Mouse (Mus musculus) heart, embryonic 16.5 days (tissue): ENCODE measurements at regions not wholly inside any gene's neighbourhood (a gene's known extent, or its start where the extent isn't known, plus 50 kb on each side); places are given as distances from the start of the nearest gene placed in this dataset.

Experiments used
- ATAC-seq: fragments of 200-750 bp; cut with Nextera tagmentation; replicated peaks from 2 replicates; pipeline ENCODE4 v1.8.0; 2017; ENCODE audit warnings: moderate number of reproducible peaks; ENCODE audit not compliant: insufficient read depth, low FRiP score; ENCODE audit errors: extremely low read depth
- H3K27ac ChIP-seq: fragments of 300-500 bp; sonication (generic); 2 replicates; pipeline ENCODE4 v1.5.1; 2014; ENCODE audit warnings: mild to moderate bottlenecking, low read length, control low read depth, moderate library complexity
- H3K27me3 ChIP-seq: fragments of 300-500 bp; sonication (generic); 2 replicates; pipeline ENCODE4 v1.6.1; 2014; ENCODE audit warnings: low read length, mixed read lengths; ENCODE audit not compliant: control insufficient read depth, insufficient read depth
- H3K36me3 ChIP-seq: fragments of 300-500 bp; sonication (generic); 2 replicates; pipeline ENCODE4 v1.6.1; 2014; ENCODE audit not compliant: control insufficient read depth, insufficient read depth
- H3K4me1 ChIP-seq: fragments of 300-500 bp; sonication (generic); 2 replicates; pipeline ENCODE4 v1.6.1; 2014; ENCODE audit warnings: low read length, mixed read lengths; ENCODE audit not compliant: control insufficient read depth, insufficient read depth
- H3K4me2 ChIP-seq: fragments of 300-500 bp; sonication (generic); 2 replicates; pipeline ENCODE4 v1.6.1; 2014; ENCODE audit warnings: low read depth, mild to moderate bottlenecking, control low read depth, low read length
- H3K4me3 ChIP-seq: fragments of 300-500 bp; sonication (generic); 2 replicates; pipeline ENCODE4 v1.5.1; 2014; ENCODE audit warnings: mild to moderate bottlenecking, control low read depth, low read length
- H3K9ac ChIP-seq: fragments of 300-500 bp; sonication (generic); 2 replicates; pipeline ENCODE4 v1.6.1; 2014; ENCODE audit warnings: low read length, control low read depth
- H3K9me3 ChIP-seq: fragments of 300-500 bp; sonication (generic); replicated peaks from 2 replicates; pipeline ENCODE4 v1.6.1; 2016; ENCODE audit warnings: low read length; ENCODE audit not compliant: control insufficient read depth
- WGBS: fragments of 180-500 bp; shearing (Covaris S2); extraction: QIAGEN DNeasy Blood & Tissue Kit; methylation state at CpG from one replicate; pipeline ENCODE4 v1.1.7; 2014; 5-methylcytosine and 5-hydroxymethylcytosine counted together

DNA sequence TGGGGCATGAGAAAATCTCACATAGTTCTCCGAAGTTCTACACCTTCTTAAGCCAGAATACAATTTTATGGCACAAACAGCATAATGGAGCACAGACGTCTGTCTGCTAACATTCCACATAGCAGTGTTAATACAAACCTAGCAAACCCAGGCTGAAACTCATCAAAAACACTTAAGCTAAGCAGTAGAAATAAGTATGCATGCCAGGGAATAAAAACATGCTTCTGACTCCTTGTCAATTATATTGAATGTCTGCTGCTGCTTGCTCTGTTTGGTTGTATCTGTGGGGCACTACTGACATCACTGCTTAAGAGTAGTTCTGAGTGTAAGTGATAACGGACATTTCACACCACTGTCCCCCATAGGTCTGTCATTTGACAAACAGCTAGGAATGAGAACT is 693.4 kb upstream of the Adamts5 start:
- WGBS: 41% methylated on average over 3 of the region's 3 CpGs
- no peaks in the 10 kb centered on the region for H3K9me3 ChIP-seq
- H3K27me3 ChIP-seq: no peaks in the 10 kb centered on the region
- no peaks in the 10 kb centered on the region for H3K36me3 ChIP-seq
- peaks cover 6% of the 10 kb centered on the region; the same call in 1 of the 2 replicates for H3K4me1 ChIP-seq
- ATAC-seq: no peak
- H3K27ac ChIP-seq: no peak overlapping the region
- H3K4me2 ChIP-seq: no peak overlapping the region
- H3K4me3 ChIP-seq: no peak overlapping the region
- H3K9ac ChIP-seq: no peak overlapping the region

DNA sequence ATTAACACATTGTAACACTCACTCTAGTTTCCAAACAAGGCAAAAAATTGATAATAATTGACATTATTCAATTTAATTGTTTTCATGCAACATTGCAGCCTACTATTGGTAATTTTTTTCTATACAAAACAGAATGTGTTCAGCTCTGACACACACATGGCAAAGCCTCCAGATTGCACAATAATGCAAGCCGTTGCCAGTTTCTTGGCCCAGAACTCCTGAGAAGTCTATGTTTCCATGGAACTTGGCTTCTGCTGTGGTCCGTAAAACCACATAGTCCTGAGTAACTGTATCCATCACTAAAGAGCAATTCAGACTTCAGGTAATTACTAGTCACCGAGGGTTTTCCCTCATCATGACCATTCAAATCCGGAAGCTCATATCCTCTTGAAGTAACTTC is 684.4 kb upstream of the Adamts5 start:
- ATAC-seq: no peak
- WGBS: 86% methylated on average over 4 of the region's 4 CpGs
- H3K4me1 ChIP-seq: no peaks in the 10 kb centered on the region
- no peak overlapping the region for H3K4me2 ChIP-seq
- H3K27ac ChIP-seq: no peak overlapping the region
- H3K9me3 ChIP-seq: no peaks in the 10 kb centered on the region
- H3K9ac ChIP-seq: no peak overlapping the region
- H3K4me3 ChIP-seq: no peak overlapping the region
- no peaks in the 10 kb centered on the region for H3K36me3 ChIP-seq
- no peaks in the 10 kb centered on the region for H3K27me3 ChIP-seq

DNA sequence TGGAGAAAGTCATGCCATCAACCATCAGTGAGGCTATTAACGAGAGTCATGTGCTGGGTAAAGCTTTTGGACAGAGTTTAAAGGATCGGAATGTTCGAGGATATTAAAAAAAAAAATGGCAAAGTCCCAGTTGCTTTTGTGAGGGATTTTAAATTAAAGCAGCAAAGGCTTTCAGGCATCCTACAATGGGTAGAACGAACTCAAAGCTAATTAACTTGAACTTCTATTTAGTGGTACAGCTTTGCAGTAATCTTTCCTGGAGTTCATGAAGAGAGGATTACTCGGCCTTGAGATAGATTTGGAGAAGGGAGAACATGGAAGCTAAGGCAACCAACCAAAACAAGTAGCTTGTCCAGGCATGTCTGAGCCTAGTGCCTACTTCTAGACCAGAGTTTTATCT is 676.7 kb upstream of the Adamts5 start:
- Histone ChIP-seq H3K27me3 (no peaks in the 10 kb centered on the region), H3K4me3 (no peak overlapping the region), H3K4me1 (no peaks in the 10 kb centered on the region), H3K4me2 (no peak overlapping the region), H3K9me3 (no peaks in the 10 kb centered on the region), H3K27ac (no peak overlapping the region), H3K36me3 (no peaks in the 10 kb centered on the region), H3K9ac (no peak overlapping the region)
- no peak for ATAC-seq
- WGBS: 76% methylated on average over 5 of the region's 5 CpGs

DNA sequence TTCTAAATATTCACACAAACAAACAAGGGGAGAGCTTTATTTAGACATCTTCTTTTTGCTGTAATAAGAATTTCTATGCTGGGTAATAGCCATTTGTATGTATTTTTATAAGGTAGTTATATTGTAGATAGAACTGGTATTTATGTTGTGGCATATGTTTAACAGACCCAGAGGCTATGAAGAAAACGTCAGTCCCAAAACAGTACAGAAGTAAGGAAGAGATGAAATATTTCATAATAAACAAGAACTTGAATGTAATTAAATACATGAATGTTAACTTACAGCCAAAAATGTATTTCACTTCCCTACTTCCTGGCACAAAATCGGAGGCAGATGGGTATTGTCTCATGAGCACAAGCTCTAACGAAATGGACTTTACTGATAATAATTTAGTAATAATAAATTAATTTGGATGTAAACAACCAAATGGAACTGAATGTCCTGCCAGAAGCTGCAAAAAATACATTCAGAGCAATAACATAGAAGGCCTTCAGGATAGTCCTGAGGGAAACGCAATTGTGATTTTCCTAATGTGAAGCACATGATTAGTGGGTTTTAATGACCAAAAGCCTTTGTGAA is 645.9 kb upstream of the Adamts5 start:
- Histone ChIP-seq H3K36me3 (no peaks in the 10 kb centered on the region), H3K27ac (no peak overlapping the region), H3K27me3 (no peaks in the 10 kb centered on the region), H3K4me2 (no peak overlapping the region), H3K9me3 (no peaks in the 10 kb centered on the region), H3K4me1 (no peaks in the 10 kb centered on the region), H3K4me3 (no peak overlapping the region), H3K9ac (no peak overlapping the region)
- no peak for ATAC-seq
- WGBS: 70% methylated on average over 4 of the region's 4 CpGs

DNA sequence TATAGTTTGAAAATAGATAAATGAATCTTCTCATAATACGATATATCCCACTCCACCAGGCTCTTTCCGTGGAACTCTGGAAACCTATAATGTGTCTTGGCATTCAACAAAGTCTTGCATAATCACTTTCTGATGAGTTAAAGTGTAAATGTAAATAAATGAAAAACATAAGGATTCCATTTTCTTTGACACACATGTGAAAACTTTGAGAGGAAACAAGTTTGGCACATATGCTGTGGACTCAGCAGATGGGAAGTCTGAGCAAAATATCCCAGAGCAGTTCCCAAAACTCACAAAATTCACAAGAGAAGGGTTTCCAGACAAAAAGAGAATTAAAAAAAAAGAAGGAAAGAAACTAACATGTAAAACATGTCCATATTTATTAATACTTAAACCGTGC is 645.3 kb upstream of the Adamts5 start:
- Histone ChIP-seq H3K9ac (no peak overlapping the region), H3K4me1 (no peaks in the 10 kb centered on the region), H3K27ac (no peak overlapping the region), H3K4me2 (no peak overlapping the region), H3K4me3 (no peak overlapping the region), H3K27me3 (no peaks in the 10 kb centered on the region), H3K9me3 (no peaks in the 10 kb centered on the region), H3K36me3 (no peaks in the 10 kb centered on the region)
- no peak for ATAC-seq
- WGBS: 77% methylated on average over 3 of the region's 3 CpGs

DNA sequence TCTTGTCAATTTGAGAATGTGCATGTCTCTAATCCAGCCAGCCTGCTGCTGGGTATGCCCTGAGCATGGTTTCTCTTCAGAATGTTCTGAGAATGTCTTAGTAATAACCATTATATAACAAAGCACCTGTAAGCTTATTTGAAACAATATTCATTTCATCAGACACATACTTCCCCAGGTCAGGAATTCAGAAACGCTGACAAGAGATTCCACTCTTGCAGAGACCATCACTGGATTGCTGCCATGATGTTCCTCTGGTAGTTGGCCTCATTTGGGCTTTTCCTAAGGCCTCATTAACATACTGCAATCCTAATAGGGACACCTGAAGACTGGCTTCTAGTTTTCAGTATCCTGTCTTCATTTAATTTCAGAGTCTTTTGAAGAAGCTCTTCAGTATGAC is 642.5 kb upstream of the Adamts5 start:
- no peaks in the 10 kb centered on the region for H3K9me3 ChIP-seq
- no peak for ATAC-seq
- no peak overlapping the region for H3K4me3 ChIP-seq
- H3K27me3 ChIP-seq: no peaks in the 10 kb centered on the region
- H3K36me3 ChIP-seq: no peaks in the 10 kb centered on the region
- H3K4me1 ChIP-seq: no peaks in the 10 kb centered on the region
- no peak overlapping the region for H3K9ac ChIP-seq
- 39% methylated on average over 1 of the region's 1 CpGs for WGBS
- H3K4me2 ChIP-seq: no peak overlapping the region
- no peak overlapping the region for H3K27ac ChIP-seq

DNA sequence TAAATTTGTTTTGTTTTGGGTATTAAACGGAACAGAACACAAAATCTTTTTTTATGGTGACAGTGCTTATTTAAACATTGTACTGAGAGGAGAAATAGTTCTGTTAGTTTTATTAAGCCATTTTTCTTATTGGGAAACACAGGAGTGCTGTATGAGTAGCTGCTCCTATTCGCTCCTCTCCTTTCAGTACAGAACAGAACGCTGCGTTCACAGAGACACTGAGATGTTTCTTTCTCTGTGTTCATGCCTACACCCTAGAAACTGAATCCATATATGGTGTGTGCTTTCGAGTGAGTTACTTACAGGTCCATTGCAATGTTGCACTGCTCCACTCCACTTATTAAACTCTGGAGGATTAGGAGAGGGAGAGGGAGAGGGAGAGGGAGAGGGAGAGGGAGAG is 634.9 kb upstream of the Adamts5 start:
- Histone ChIP-seq H3K4me3 (no peak overlapping the region), H3K36me3 (no peaks in the 10 kb centered on the region), H3K9ac (no peak overlapping the region), H3K9me3 (no peaks in the 10 kb centered on the region), H3K27ac (no peak overlapping the region), H3K4me2 (no peak overlapping the region), H3K27me3 (no peaks in the 10 kb centered on the region), H3K4me1 (no peaks in the 10 kb centered on the region)
- ATAC-seq: no peak; the same call in 1 of the 2 replicates
- 47% methylated on average over 5 of the region's 5 CpGs for WGBS

DNA sequence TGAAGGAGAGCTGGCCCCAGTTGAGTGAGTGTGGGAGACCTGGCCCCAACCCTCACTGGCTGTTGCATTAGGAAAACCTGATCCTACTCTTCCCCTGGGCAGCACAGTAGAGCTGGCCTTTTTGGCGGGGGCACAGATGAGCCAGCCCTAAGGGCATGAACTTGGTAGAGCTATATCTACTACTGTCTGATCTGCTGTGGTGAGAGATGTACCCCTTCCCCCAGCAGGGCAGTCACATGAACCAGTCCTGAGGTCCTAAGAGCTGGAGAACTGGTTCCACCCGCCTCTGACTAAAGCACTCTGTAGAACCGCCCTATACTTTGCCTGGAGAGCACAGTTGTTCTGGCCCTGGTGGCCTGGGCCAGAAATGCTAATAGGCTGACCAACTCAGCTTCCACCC is 622.5 kb upstream of the Adamts5 start:
- Histone ChIP-seq H3K9me3 (no peaks in the 10 kb centered on the region), H3K4me3 (no peak overlapping the region), H3K36me3 (no peaks in the 10 kb centered on the region), H3K27me3 (no peaks in the 10 kb centered on the region), H3K4me1 (no peaks in the 10 kb centered on the region), H3K4me2 (no peak overlapping the region), H3K9ac (no peak overlapping the region), H3K27ac (no peak overlapping the region)
- no peak for ATAC-seq
- WGBS: 81% methylated on average over 3 of the region's 3 CpGs

DNA sequence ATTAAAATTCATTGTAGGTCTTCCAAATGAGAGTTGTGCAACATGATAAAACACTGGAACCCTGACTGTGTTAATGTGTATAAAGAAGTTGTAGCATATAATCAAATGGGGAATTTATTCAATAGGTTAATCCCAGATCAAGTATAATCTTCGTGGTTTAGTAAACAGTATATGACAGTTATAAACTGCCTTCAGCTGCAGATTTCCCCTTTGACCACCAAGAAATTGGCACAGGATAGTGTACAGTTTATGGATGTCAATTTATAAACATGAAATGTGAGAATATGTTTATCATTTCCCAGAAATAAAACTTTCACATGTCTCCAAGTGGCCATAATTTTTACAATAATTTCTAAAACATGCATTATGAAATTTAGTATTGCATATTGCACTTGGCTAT is 615.3 kb upstream of the Adamts5 start:
- 50% methylated on average over 1 of the region's 1 CpGs for WGBS
- Histone ChIP-seq H3K27ac (no peak overlapping the region), H3K4me2 (no peak overlapping the region), H3K4me1 (no peaks in the 10 kb centered on the region), H3K27me3 (no peaks in the 10 kb centered on the region), H3K9me3 (no peaks in the 10 kb centered on the region), H3K9ac (no peak overlapping the region), H3K36me3 (no peaks in the 10 kb centered on the region), H3K4me3 (no peak overlapping the region)
- ATAC-seq: no peak

DNA sequence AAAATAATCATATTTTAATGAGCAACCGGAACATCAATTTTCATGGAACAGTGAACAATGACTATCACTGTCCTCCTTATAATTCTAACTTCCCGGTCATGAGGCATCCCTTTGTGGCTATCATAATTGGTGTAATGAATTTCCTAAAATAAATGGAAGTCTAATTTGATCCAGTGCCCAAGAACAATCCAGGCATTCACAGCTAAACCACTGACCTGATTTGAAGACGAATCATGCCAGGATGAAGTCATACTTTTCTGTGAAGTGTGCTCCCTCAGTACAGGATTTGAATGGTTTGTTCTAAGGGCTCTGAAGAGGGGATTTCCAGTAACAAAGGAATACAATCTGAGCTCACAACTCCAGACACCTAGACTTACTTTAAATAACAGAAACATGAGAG is 614.5 kb upstream of the Adamts5 start:
- Histone ChIP-seq H3K9ac (no peak overlapping the region), H3K27me3 (no peaks in the 10 kb centered on the region), H3K27ac (no peak overlapping the region), H3K4me2 (no peak overlapping the region), H3K36me3 (no peaks in the 10 kb centered on the region), H3K4me1 (no peaks in the 10 kb centered on the region), H3K9me3 (no peaks in the 10 kb centered on the region), H3K4me3 (no peak overlapping the region)
- ATAC-seq: no peak
- 47% methylated on average over 3 of the region's 3 CpGs for WGBS
